8 mouse cellular contexts compared by ENCODE assay signal in genomic region chr15:89591317-89591716, GRCm38 (mm10). TPM values are rescaled to one million over a fixed set of nuclear protein-coding genes. Genes with fewer than 3 reads are reported as not detected.
DNase-seq lines count a peak whose midpoint lies in the region; ATAC-seq and TF ChIP-seq lines count a peak whose summit lies in the region.

No protein-coding gene starts in this region.

- WGBS in lung, adult 2 months = 2% methylated on average over 30 of the region's 30 CpGs
- WGBS in embryonic facial prominence, embryonic 11.5 days = 2% methylated on average over 30 of the region's 30 CpGs
- WGBS in hindbrain, embryonic 14.5 days = 2% methylated on average over 30 of the region's 30 CpGs
- 4% methylated on average over 30 of the region's 30 CpGs for WGBS in midbrain, embryonic 11.5 days

- H3K9me3 ChIP-seq in embryonic facial prominence, embryonic 11.5 days (replicated peaks; ENCODE audit: control insufficient read depth, low read length) = no peaks in the 10 kb centered on the region
- no peaks in the 10 kb centered on the region for H3K9me3 ChIP-seq in hindbrain, embryonic 14.5 days (ENCODE audit: control insufficient read depth, low read length)
- H3K9me3 ChIP-seq in midbrain, embryonic 11.5 days (ENCODE audit: control insufficient read depth, low read length) = no peaks in the 10 kb centered on the region

- peak overlapping the region; percentile 35; the same call in 1 of the 2 replicates for H3K27ac ChIP-seq in embryonic facial prominence, embryonic 11.5 days (replicated peaks; ENCODE audit: low read depth, low read length)
- peak overlapping the region; percentile 81 for H3K27ac ChIP-seq in hindbrain, embryonic 14.5 days
- H3K27ac ChIP-seq in midbrain, embryonic 11.5 days (ENCODE audit: low read depth, low read length) = peak overlapping the region; percentile 71; the same call in 1 of the 2 replicates

- no peak for DNase-seq in lung, adult 2 months
- no peak for DNase-seq in lung, postnatal 36 days
- peak; percentile 8 for DNase-seq in embryonic facial prominence, embryonic 11.5 days (ENCODE audit: low spot score)
- peak; percentile 32 for DNase-seq in hindbrain, embryonic 14.5 days (ENCODE audit: low spot score)
- DNase-seq in midbrain, embryonic 11.5 days (ENCODE audit: low spot score, missing footprints) = no peak
- no peak for DNase-seq in left cerebral cortex, postnatal 10 days (ENCODE audit: extremely low spot score in 1 of 2, low spot score in 2 of 2)
- no peak for DNase-seq in kidney, adult 11 months
- no peak for DNase-seq in kidney, postnatal 25 days

- peak overlapping the region; percentile 74 for H3K9ac ChIP-seq in embryonic facial prominence, embryonic 11.5 days (replicated peaks; ENCODE audit: low read length)
- H3K9ac ChIP-seq in hindbrain, embryonic 14.5 days = peak overlapping the region; percentile 71
- peak overlapping the region; percentile 75 for H3K9ac ChIP-seq in midbrain, embryonic 11.5 days (ENCODE audit: low read length)

- TF ChIP-seq CTCF in lung, adult 2 months (IDR thresholded peaks at IDR 0.05; ENCODE audit: insufficient read depth, low read length) = no peak

- peaks cover 4% of the 10 kb centered on the region for H3K4me1 ChIP-seq in lung, adult 2 months (ENCODE audit: control insufficient read depth, insufficient read depth, low read length)
- no peaks in the 10 kb centered on the region for H3K4me1 ChIP-seq in embryonic facial prominence, embryonic 11.5 days (ENCODE audit: control insufficient read depth, insufficient read depth, low read length)
- peaks cover 15% of the 10 kb centered on the region; the same call in 1 of the 2 replicates for H3K4me1 ChIP-seq in hindbrain, embryonic 14.5 days (replicated peaks; ENCODE audit: control insufficient read depth, insufficient read depth, low read length)
- H3K4me1 ChIP-seq in midbrain, embryonic 11.5 days (ENCODE audit: control insufficient read depth, insufficient read depth, low read length) = peaks cover 15% of the 10 kb centered on the region

- H3K27me3 ChIP-seq in embryonic facial prominence, embryonic 11.5 days (ENCODE audit: control insufficient read depth, insufficient read depth, low read length) = no peaks in the 10 kb centered on the region
- no peaks in the 10 kb centered on the region for H3K27me3 ChIP-seq in hindbrain, embryonic 14.5 days (ENCODE audit: control insufficient read depth, insufficient read depth, low read length)
- H3K27me3 ChIP-seq in midbrain, embryonic 11.5 days (ENCODE audit: control insufficient read depth, insufficient read depth, low read length) = no peaks in the 10 kb centered on the region

- ATAC-seq in embryonic facial prominence, embryonic 11.5 days (replicated peaks; ENCODE audit: insufficient number of reproducible peaks, low FRiP score, low TSS enrichment, low read depth) = no peak
- peak; percentile 32; the same call in 1 of the 2 replicates for ATAC-seq in hindbrain, embryonic 14.5 days (ENCODE audit: low FRiP score)
- ATAC-seq in midbrain, embryonic 11.5 days (ENCODE audit: low FRiP score) = peak; percentile 31

- intact Hi-C loops in left cerebral cortex, postnatal 10 days (cut with DNase I) = no loop called here

- peak overlapping the region; percentile 90 for H3K4me3 ChIP-seq in lung, adult 2 months (replicated peaks; ENCODE audit: extremely low read depth, low read depth, low read length)
- H3K4me3 ChIP-seq in embryonic facial prominence, embryonic 11.5 days (ENCODE audit: low read depth, low read length) = peak overlapping the region; percentile 87
- H3K4me3 ChIP-seq in hindbrain, embryonic 14.5 days (replicated peaks; ENCODE audit: low read length) = peak overlapping the region; percentile 74
- peak overlapping the region; percentile 76 for H3K4me3 ChIP-seq in midbrain, embryonic 11.5 days (ENCODE audit: low read depth, low read length)

- no peak for TF ChIP-seq POLR2A in lung, adult 2 months (IDR thresholded peaks at IDR 0.05; ENCODE audit: borderline replicate concordance, extremely low read depth, low read depth, low read length)

- H3K36me3 ChIP-seq in embryonic facial prominence, embryonic 11.5 days (replicated peaks; ENCODE audit: control insufficient read depth, insufficient read depth, low read depth, low read length) = no peaks in the 10 kb centered on the region
- H3K36me3 ChIP-seq in hindbrain, embryonic 14.5 days (replicated peaks; ENCODE audit: control insufficient read depth, insufficient read depth) = peaks cover 26% of the 10 kb centered on the region
- no peaks in the 10 kb centered on the region for H3K36me3 ChIP-seq in midbrain, embryonic 11.5 days (ENCODE audit: control insufficient read depth, insufficient read depth, low read length)

- peak overlapping the region; percentile 82 for H3K4me2 ChIP-seq in embryonic facial prominence, embryonic 11.5 days (ENCODE audit: low read depth, low read length)
- H3K4me2 ChIP-seq in hindbrain, embryonic 14.5 days (replicated peaks) = peak overlapping the region; percentile 90
- H3K4me2 ChIP-seq in midbrain, embryonic 11.5 days = peak overlapping the region; percentile 75

RNA-seq across cellular contexts. Expression of gene Rabl2, which starts 0.4 kb away (rescaled TPM):
- polyA plus RNA-seq in lung, adult 2 months (2012; rRNA removed) = 14.7 and 18.7 TPM in 2 replicates
- polyA plus RNA-seq in embryonic facial prominence, embryonic 11.5 days (2014; fragmentation: Nextera tagmentation; extraction: Ambion mirVana) = 68.1 and 73.9 TPM in 2 replicates
- polyA plus RNA-seq in hindbrain, embryonic 14.5 days (2014; fragmentation: Nextera tagmentation; extraction: Ambion mirVana) = 79.0 and 85.9 TPM in 2 replicates
- polyA plus RNA-seq in midbrain, embryonic 11.5 days (2014; fragmentation: Nextera tagmentation; extraction: Ambion mirVana) = 84.3 and 87.3 TPM in 2 replicates
- total RNA-seq in left cerebral cortex, postnatal 10 days (2021) = 10 to 100 TPM; 36.4 to 39.0 TPM

RNA-seq across cellular contexts. Expression of gene Acr, which starts 23.2 kb away (rescaled TPM):
- 2.8 and 2.9 TPM in 2 replicates for polyA plus RNA-seq in lung, adult 2 months (2012; rRNA removed)
- polyA plus RNA-seq in embryonic facial prominence, embryonic 11.5 days (2014; fragmentation: Nextera tagmentation; extraction: Ambion mirVana) = 0.24 TPM in 1 of 2 replicates, not detected in the other
- 1.0 and 1.8 TPM in 2 replicates for polyA plus RNA-seq in hindbrain, embryonic 14.5 days (2014; fragmentation: Nextera tagmentation; extraction: Ambion mirVana)
- 0.42 and 0.43 TPM in 2 replicates for polyA plus RNA-seq in midbrain, embryonic 11.5 days (2014; fragmentation: Nextera tagmentation; extraction: Ambion mirVana)
- total RNA-seq in left cerebral cortex, postnatal 10 days (2021) = 1 to 10 TPM; 2.0 to 3.0 TPM

Comparison
In these comparisons a context has a peak if more than half of its experiments do, and no peak if none do; other contexts are left out.
1. DNase-seq: peak in embryonic facial prominence, embryonic 11.5 days (single experiment) and hindbrain, embryonic 14.5 days (single experiment); none in lung, adult 2 months (single experiment), lung, postnatal 36 days (single experiment), midbrain, embryonic 11.5 days (single experiment), left cerebral cortex, postnatal 10 days (0 of 2), kidney, adult 11 months (single experiment) and kidney, postnatal 25 days (0 of 2).
2. Peak in every context shown above with its lines, with median percentiles within 50 percentile points of each other: H3K4me3 ChIP-seq, H3K27ac ChIP-seq, H3K4me2 ChIP-seq and H3K9ac ChIP-seq.